ENCODE assay signal across 29 mouse cellular contexts in the genomic region with DNA sequence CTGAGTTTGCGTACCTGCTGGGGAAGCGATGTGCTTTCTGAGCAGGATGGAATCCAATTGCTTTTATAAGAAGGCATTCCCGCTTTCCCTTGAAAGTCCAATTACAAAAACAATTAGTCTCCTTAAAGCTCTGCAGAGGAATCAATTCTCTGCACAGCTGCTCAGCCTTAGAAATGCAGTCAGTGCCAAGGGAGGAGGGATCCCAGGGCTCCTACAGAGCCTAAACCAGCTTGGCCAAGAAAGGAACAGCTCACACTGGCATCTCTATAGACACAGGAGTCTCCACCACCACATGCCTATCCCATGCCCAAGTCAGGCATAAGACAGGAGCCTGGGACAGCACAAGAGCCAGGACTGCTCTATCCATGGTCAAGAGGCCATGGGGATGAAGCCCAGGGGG. TPM values are rescaled to one million over a fixed set of nuclear protein-coding genes. Genes with fewer than 3 reads are reported as not detected.
A peak's percentile ranks its signal among the peaks of the same experiment; 100 is the strongest.
DNase-seq lines count a peak whose midpoint lies in the region; ATAC-seq and TF ChIP-seq lines count a peak whose summit lies in the region.
"Had no signal": no experiment of that assay in that cellular context is flagged by ENCODE, and none has a peak within 500 bp of the region (broad histone marks: within the 10 kb centered on the region; RNA-seq: fewer than 3 reads in every experiment).

No protein-coding gene starts in this region.

- H3K9me3 ChIP-seq in forebrain, embryonic 15.5 days: no peaks in the 10 kb centered on the region
- no peaks in the 10 kb centered on the region for H3K9me3 ChIP-seq in forebrain, embryonic 12.5 days
- no peaks in the 10 kb centered on the region for H3K9me3 ChIP-seq in hindbrain, embryonic 15.5 days
- H3K9me3 ChIP-seq in hindbrain, embryonic 10.5 days: no peaks in the 10 kb centered on the region
- H3K9me3 ChIP-seq in neural tube, embryonic 13.5 days: no peaks in the 10 kb centered on the region
- H3K9me3 ChIP-seq: G1E; intestine, embryonic 15.5 days; lung, embryonic 15.5 days; midbrain, embryonic 10.5 days had no signal

- WGBS in forebrain, embryonic 15.5 days: 20% methylated on average over 3 of the region's 3 CpGs
- 34% methylated on average over 3 of the region's 3 CpGs for WGBS in forebrain, embryonic 12.5 days
- WGBS in hindbrain, embryonic 15.5 days: 47% methylated on average over 3 of the region's 3 CpGs
- 81% methylated on average over 3 of the region's 3 CpGs for WGBS in hindbrain, embryonic 10.5 days
- 44% methylated on average over 3 of the region's 3 CpGs for WGBS in neural tube, embryonic 13.5 days
- 29% methylated on average over 3 of the region's 3 CpGs for WGBS in olfactory bulb, adult 2 months

- H3K4me3 ChIP-seq in forebrain, embryonic 15.5 days: no peak overlapping the region
- H3K4me3 ChIP-seq in forebrain, embryonic 12.5 days (replicated peaks): no peak overlapping the region
- no peak overlapping the region for H3K4me3 ChIP-seq in hindbrain, embryonic 15.5 days
- H3K4me3 ChIP-seq in hindbrain, embryonic 10.5 days: no peak overlapping the region
- no peak overlapping the region for H3K4me3 ChIP-seq in neural tube, embryonic 13.5 days
- no peak overlapping the region for H3K4me3 ChIP-seq in olfactory bulb, adult 2 months (ENCODE audit: insufficient read depth, low read depth, low read length)
- H3K4me3 ChIP-seq: intestine, embryonic 15.5 days; lung, embryonic 15.5 days; midbrain, embryonic 10.5 days had no signal

- peak overlapping the region; percentile 54; the same call in 1 of the 2 replicates for H3K27ac ChIP-seq in forebrain, embryonic 15.5 days (replicated peaks)
- no peak overlapping the region for H3K27ac ChIP-seq in forebrain, embryonic 12.5 days
- peak overlapping the region; percentile 72 for H3K27ac ChIP-seq in hindbrain, embryonic 15.5 days (replicated peaks)
- H3K27ac ChIP-seq in hindbrain, embryonic 10.5 days: no peak overlapping the region
- peak overlapping the region; percentile 73 for H3K27ac ChIP-seq in neural tube, embryonic 13.5 days (replicated peaks)
- H3K27ac ChIP-seq in olfactory bulb, adult 2 months (ENCODE audit: insufficient read depth, low read depth, low read length): peak overlapping the region; percentile 43; the same call in 1 of the 2 replicates
- H3K27ac ChIP-seq: intestine, embryonic 15.5 days; liver, embryonic 14.5 days; lung, embryonic 15.5 days; midbrain, embryonic 10.5 days; stomach, postnatal 0 days had no signal

- H3K4me2 ChIP-seq in forebrain, embryonic 15.5 days (replicated peaks): no peak overlapping the region
- no peak overlapping the region for H3K4me2 ChIP-seq in forebrain, embryonic 12.5 days
- no peak overlapping the region for H3K4me2 ChIP-seq in hindbrain, embryonic 15.5 days
- H3K4me2 ChIP-seq in neural tube, embryonic 13.5 days: no peak overlapping the region
- H3K4me2 ChIP-seq: intestine, embryonic 15.5 days; lung, embryonic 15.5 days had no signal

- no peak for DNase-seq in hindbrain, embryonic 10.5 days (ENCODE audit: low spot score)
- DNase-seq in neural tube, embryonic 10.5 days (ENCODE audit: extremely low spot score, low spot score): no peak
- no peak for DNase-seq in adrenal gland, postnatal 10 days
- DNase-seq: adrenal gland, postnatal 25 days; cerebellum, adult 18-20 months; cerebellum, postnatal 36 days; gastrocnemius, postnatal 10 days; heart, adult 18-20 months; heart, postnatal 36 days; kidney, adult 9 months; kidney, postnatal 36 days; lung, postnatal 4 days; thymus, postnatal 14 days had no signal

- TF ChIP-seq POLR2A in olfactory bulb, adult 2 months (IDR thresholded peaks at IDR 0.05; ENCODE audit: insufficient read depth, low read depth, low read length): no peak

- H3K27me3 ChIP-seq in forebrain, embryonic 15.5 days: no peaks in the 10 kb centered on the region
- no peaks in the 10 kb centered on the region for H3K27me3 ChIP-seq in forebrain, embryonic 12.5 days
- H3K27me3 ChIP-seq in hindbrain, embryonic 15.5 days: no peaks in the 10 kb centered on the region
- no peaks in the 10 kb centered on the region for H3K27me3 ChIP-seq in hindbrain, embryonic 10.5 days (ENCODE audit: insufficient read depth, poor library complexity, severe bottlenecking)
- no peaks in the 10 kb centered on the region for H3K27me3 ChIP-seq in neural tube, embryonic 13.5 days
- H3K27me3 ChIP-seq: intestine, embryonic 15.5 days; lung, embryonic 15.5 days had no signal

- no peaks in the 10 kb centered on the region for H3K36me3 ChIP-seq in forebrain, embryonic 15.5 days
- H3K36me3 ChIP-seq in forebrain, embryonic 12.5 days (replicated peaks): no peaks in the 10 kb centered on the region
- no peaks in the 10 kb centered on the region for H3K36me3 ChIP-seq in hindbrain, embryonic 15.5 days
- H3K36me3 ChIP-seq in hindbrain, embryonic 10.5 days: no peaks in the 10 kb centered on the region
- H3K36me3 ChIP-seq in neural tube, embryonic 13.5 days: no peaks in the 10 kb centered on the region
- H3K36me3 ChIP-seq: G1E; intestine, embryonic 15.5 days; lung, embryonic 15.5 days; midbrain, embryonic 10.5 days had no signal

- H3K4me1 ChIP-seq in forebrain, embryonic 15.5 days: peaks cover 10% of the 10 kb centered on the region
- H3K4me1 ChIP-seq in forebrain, embryonic 12.5 days: no peaks in the 10 kb centered on the region
- H3K4me1 ChIP-seq in hindbrain, embryonic 15.5 days (replicated peaks): peaks cover 6% of the 10 kb centered on the region; the same call in 1 of the 2 replicates
- no peaks in the 10 kb centered on the region for H3K4me1 ChIP-seq in hindbrain, embryonic 10.5 days (replicated peaks)
- peaks cover 5% of the 10 kb centered on the region; the same call in 1 of the 2 replicates for H3K4me1 ChIP-seq in neural tube, embryonic 13.5 days (replicated peaks)
- H3K4me1 ChIP-seq in olfactory bulb, adult 2 months (ENCODE audit: control insufficient read depth, insufficient read depth, low read length): peaks cover 8% of the 10 kb centered on the region
- H3K4me1 ChIP-seq: intestine, embryonic 15.5 days; lung, embryonic 15.5 days had no signal

- ATAC-seq in forebrain, embryonic 15.5 days (replicated peaks): peak; percentile 68
- ATAC-seq in forebrain, embryonic 12.5 days (ENCODE audit: low FRiP score): no peak
- 0 out of 2 replicates have a peak, but pooled peaks have one; percentile 59 for ATAC-seq in hindbrain, embryonic 15.5 days (ENCODE audit: low FRiP score, low read depth)
- 0 out of 2 replicates have a peak, but pooled peaks have one; percentile 53 for ATAC-seq in neural tube, embryonic 13.5 days (ENCODE audit: low read depth)
- ATAC-seq: intestine, embryonic 15.5 days had no signal

- no peak overlapping the region for H3K9ac ChIP-seq in forebrain, embryonic 15.5 days (replicated peaks)
- no peak overlapping the region for H3K9ac ChIP-seq in forebrain, embryonic 12.5 days
- no peak overlapping the region for H3K9ac ChIP-seq in hindbrain, embryonic 15.5 days
- no peak overlapping the region for H3K9ac ChIP-seq in neural tube, embryonic 13.5 days
- H3K9ac ChIP-seq: intestine, embryonic 15.5 days; liver, embryonic 14.5 days; lung, embryonic 15.5 days had no signal

- TF ChIP-seq CTCF in olfactory bulb, adult 2 months (IDR thresholded peaks at IDR 0.05; ENCODE audit: insufficient read depth, low read depth, low read length): no peak

RNA-seq across cellular contexts. Expression of gene Serpine3, which starts 41.1 kb away (rescaled TPM):
- not detected in 2 replicates for polyA plus RNA-seq in forebrain, embryonic 15.5 days (2015; fragmentation: Nextera tagmentation; extraction: Ambion mirVana)
- polyA plus RNA-seq in forebrain, embryonic 12.5 days (2016; fragmentation: Nextera tagmentation; extraction: Ambion mirVana): not detected in 2 replicates
- polyA plus RNA-seq in hindbrain, embryonic 15.5 days (2015; fragmentation: Nextera tagmentation; extraction: Ambion mirVana): 0.14 TPM in 1 of 2 replicates, not detected in the other
- not detected in 2 replicates for polyA plus RNA-seq in hindbrain, embryonic 10.5 days (2016; fragmentation: Nextera tagmentation; extraction: Ambion mirVana)
- polyA plus RNA-seq in neural tube, embryonic 13.5 days (2015; fragmentation: Nextera tagmentation; extraction: Ambion mirVana): not detected in 2 replicates
- not detected in 2 replicates for polyA plus RNA-seq in olfactory bulb, adult 2 months (2012; ENCODE audit: insufficient read depth, insufficient read length, low replicate concordance, missing spikeins)
- total RNA-seq in adrenal gland, postnatal 10 days (2021): not detected
- total RNA-seq: adrenal gland, postnatal 25 days; G1E; gastrocnemius, postnatal 10 days; heart, adult 18-20 months; heart, postnatal 36 days; layer of hippocampus, postnatal 10 days; left cerebral cortex, postnatal 25 days had no signal
- polyA plus RNA-seq: G1E; heart, embryonic 14.5 days; intestine, embryonic 15.5 days; limb, embryonic 14.5 days; liver, embryonic 14.5 days; lung, embryonic 15.5 days; midbrain, embryonic 10.5 days; stomach, postnatal 0 days had no signal

RNA-seq across cellular contexts. Expression of gene Gm4131, which starts 55.7 kb away (rescaled TPM):
- 0.32 TPM in 1 of 2 replicates, not detected in the other for polyA plus RNA-seq in forebrain, embryonic 15.5 days (2015; fragmentation: Nextera tagmentation; extraction: Ambion mirVana)
- 0.41 TPM in 1 of 2 replicates, not detected in the other for polyA plus RNA-seq in forebrain, embryonic 12.5 days (2016; fragmentation: Nextera tagmentation; extraction: Ambion mirVana)
- polyA plus RNA-seq in hindbrain, embryonic 15.5 days (2015; fragmentation: Nextera tagmentation; extraction: Ambion mirVana): 0.14 and 0.39 TPM in 2 replicates
- polyA plus RNA-seq in hindbrain, embryonic 10.5 days (2016; fragmentation: Nextera tagmentation; extraction: Ambion mirVana): not detected in 2 replicates
- not detected in 2 replicates for polyA plus RNA-seq in neural tube, embryonic 13.5 days (2015; fragmentation: Nextera tagmentation; extraction: Ambion mirVana)
- not detected in 2 replicates for polyA plus RNA-seq in olfactory bulb, adult 2 months (2012; ENCODE audit: insufficient read depth, insufficient read length, low replicate concordance, missing spikeins)
- total RNA-seq in adrenal gland, postnatal 10 days (2021): not detected
- total RNA-seq: adrenal gland, postnatal 25 days; G1E; gastrocnemius, postnatal 10 days; heart, adult 18-20 months; heart, postnatal 36 days; layer of hippocampus, postnatal 10 days; left cerebral cortex, postnatal 25 days had no signal
- polyA plus RNA-seq: frontal cortex, adult 2 months; G1E; heart, embryonic 14.5 days; intestine, embryonic 15.5 days; limb, embryonic 14.5 days; liver, embryonic 14.5 days; lung, embryonic 15.5 days; stomach, postnatal 0 days had no signal

Comparison
In these comparisons a context has a peak if more than half of its experiments do, and no peak if none do; other contexts are left out.
1. H3K27ac ChIP-seq: peak in forebrain, embryonic 15.5 days (single experiment), hindbrain, embryonic 15.5 days (single experiment), neural tube, embryonic 13.5 days (single experiment) and olfactory bulb, adult 2 months (single experiment); none in forebrain, embryonic 12.5 days (single experiment) and hindbrain, embryonic 10.5 days (single experiment).